Mouse (Mus musculus) neural tube, embryonic 14.5 days (tissue): ENCODE results near the gene Apoc3. TPM values are rescaled to one million over a fixed set of nuclear protein-coding genes. Genes with fewer than 3 reads are reported as not detected.

ENCODE experiments used
- ATAC-seq: fragments of 200-750 bp; cut with Nextera tagmentation; 2 replicates; pipeline ENCODE4 v1.8.0; 2017; ENCODE audit warnings: low read depth, mild to moderate bottlenecking, moderate TSS enrichment, moderate library complexity
- H3K27ac ChIP-seq: fragments of 300-500 bp; sonication (generic); 2 replicates; pipeline ENCODE4 v1.5.1; 2014; ENCODE audit warnings: low read depth, mild to moderate bottlenecking, control low read depth, low read length, moderate library complexity, mixed read lengths
- H3K27me3 ChIP-seq: fragments of 300-500 bp; sonication (generic); 2 replicates; pipeline ENCODE4 v1.6.1; 2014; ENCODE audit warnings: low read length; ENCODE audit not compliant: control insufficient read depth, insufficient read depth
- H3K36me3 ChIP-seq: fragments of 300-500 bp; sonication (generic); 2 replicates; pipeline ENCODE4 v1.6.1; 2014; ENCODE audit warnings: low read length, mixed read lengths; ENCODE audit not compliant: control insufficient read depth, insufficient read depth
- H3K4me1 ChIP-seq: fragments of 300-500 bp; sonication (generic); 2 replicates; pipeline ENCODE4 v1.6.1; 2014; ENCODE audit warnings: low read length; ENCODE audit not compliant: control insufficient read depth, insufficient read depth
- H3K4me2 ChIP-seq: fragments of 300-500 bp; sonication (generic); 2 replicates; pipeline ENCODE4 v1.6.1; 2014; ENCODE audit warnings: mild to moderate bottlenecking, low read depth, low read length, control low read depth
- H3K4me3 ChIP-seq: fragments of 300-500 bp; sonication (generic); 2 replicates; pipeline ENCODE4 v1.5.1; 2014; ENCODE audit warnings: low read depth, low read length, control low read depth, mixed read lengths
- H3K9ac ChIP-seq: fragments of 300-500 bp; sonication (generic); replicated peaks from 2 replicates; pipeline ENCODE4 v1.6.1; 2014; ENCODE audit warnings: low read depth, mild to moderate bottlenecking, control low read depth, low read length, mixed read lengths
- H3K9me3 ChIP-seq: fragments of 300-500 bp; sonication (generic); 2 replicates; pipeline ENCODE4 v1.6.1; 2016; ENCODE audit warnings: low read length; ENCODE audit not compliant: control insufficient read depth
- WGBS: fragments of 180-500 bp; shearing (Covaris S2); extraction: QIAGEN DNeasy Blood & Tissue Kit; methylation state at CpG from one replicate; pipeline ENCODE4 v1.1.7; 2014; 5-methylcytosine and 5-hydroxymethylcytosine counted together
- polyA plus RNA-seq: library from polyadenylated mRNA; unstranded; fragments of >200 nt; fragmentation: Nextera tagmentation; extraction: Ambion mirVana; gene quantifications from 2 replicates; pipeline ENCODE4 v1.2.1, GENCODE M21; 2014

Gene Apoc3
- polyA plus RNA-seq, 1 experiment from 2014 or later = not detected

GRCm38 (mm10) chr9:46207501-46207869, 28.0 kb downstream of the Apoc3 start:
- no peak overlapping the region for H3K9ac ChIP-seq
- no peak overlapping the region for H3K4me3 ChIP-seq
- 92% methylated on average over 6 of the region's 6 CpGs for WGBS
- H3K27me3 ChIP-seq = no peaks in the 10 kb centered on the region
- no peak overlapping the region for H3K4me2 ChIP-seq
- H3K27ac ChIP-seq = no peak overlapping the region
- peaks cover 32% of the 10 kb centered on the region for H3K36me3 ChIP-seq
- H3K9me3 ChIP-seq = no peaks in the 10 kb centered on the region
- no peaks in the 10 kb centered on the region for H3K4me1 ChIP-seq
- no peak for ATAC-seq

GRCm38 (mm10) chr9:46206834-46207500, 28.5 kb downstream of the Apoc3 start:
- no peak for ATAC-seq
- WGBS = 91% methylated on average over 10 of the region's 10 CpGs

GRCm38 (mm10) chr9:46199609-46200008, 35.8 kb downstream of the Apoc3 start:
- H3K36me3 ChIP-seq = peaks cover 16% of the 10 kb centered on the region; the same call in 1 of the 2 replicates

More at GRCm38 (mm10) chr9:46206834-46207500, 28.5 kb downstream of the Apoc3 start:
- no peaks in the 10 kb centered on the region for H3K27me3 ChIP-seq
- H3K9me3 ChIP-seq = no peaks in the 10 kb centered on the region
- H3K4me1 ChIP-seq = no peaks in the 10 kb centered on the region
- no peak overlapping the region for H3K9ac ChIP-seq
- H3K27ac ChIP-seq = no peak overlapping the region
- H3K4me2 ChIP-seq = no peak overlapping the region
- H3K36me3 ChIP-seq = peaks cover 28% of the 10 kb centered on the region
- no peak overlapping the region for H3K4me3 ChIP-seq

GRCm38 (mm10) chr9:46198936-46199335, 36.5 kb downstream of the Apoc3 start:
- Histone ChIP-seq H3K9me3 (no peaks in the 10 kb centered on the region), H3K27me3 (no peaks in the 10 kb centered on the region), H3K4me3 (no peak overlapping the region), H3K4me1 (no peaks in the 10 kb centered on the region), H3K27ac (no peak overlapping the region), H3K9ac (no peak overlapping the region), H3K4me2 (no peak overlapping the region), H3K36me3 (peaks cover 14% of the 10 kb centered on the region; the same call in 1 of the 2 replicates)
- WGBS = 92% methylated on average over 7 of the region's 7 CpGs
- no peak for ATAC-seq

More at GRCm38 (mm10) chr9:46199609-46200008, 35.8 kb downstream of the Apoc3 start:
- H3K4me1 ChIP-seq = no peaks in the 10 kb centered on the region
- H3K27me3 ChIP-seq = no peaks in the 10 kb centered on the region
- no peak overlapping the region for H3K27ac ChIP-seq
- H3K4me3 ChIP-seq = no peak overlapping the region
- H3K4me2 ChIP-seq = no peak overlapping the region
- no peak overlapping the region for H3K9ac ChIP-seq
- ATAC-seq = no peak
- no peaks in the 10 kb centered on the region for H3K9me3 ChIP-seq
- WGBS = 100% methylated on average over 2 of the region's 2 CpGs

GRCm38 (mm10) chr9:46198461-46198860, 37.0 kb downstream of the Apoc3 start:
- Histone ChIP-seq H3K4me3 (no peak overlapping the region), H3K9me3 (no peaks in the 10 kb centered on the region), H3K36me3 (peaks cover 15% of the 10 kb centered on the region; the same call in 1 of the 2 replicates), H3K9ac (no peak overlapping the region), H3K27me3 (no peaks in the 10 kb centered on the region), H3K4me1 (no peaks in the 10 kb centered on the region), H3K27ac (no peak overlapping the region), H3K4me2 (no peak overlapping the region)
- 90% methylated on average over 9 of the region's 9 CpGs for WGBS
- no peak for ATAC-seq

- Histone ChIP-seq H3K4me2 (no peak overlapping the region), H3K9me3 (no peaks in the 10 kb centered on the region), H3K36me3 (peaks cover 15% of the 10 kb centered on the region; the same call in 1 of the 2 replicates), H3K4me3 (no peak overlapping the region), H3K27ac (no peak overlapping the region), H3K9ac (no peak overlapping the region), H3K4me1 (no peaks in the 10 kb centered on the region), H3K27me3 (no peaks in the 10 kb centered on the region)
- no peak for ATAC-seq
- WGBS = 82% methylated on average over 12 of the region's 12 CpGs
These were observed 38.7 kb downstream of the Apoc3 start for GRCm38 (mm10) chr9:46196699-46197169.

- Histone ChIP-seq H3K36me3 (peaks cover 15% of the 10 kb centered on the region; the same call in 1 of the 2 replicates), H3K27ac (no peak overlapping the region), H3K9me3 (no peaks in the 10 kb centered on the region), H3K9ac (no peak overlapping the region), H3K4me1 (no peaks in the 10 kb centered on the region), H3K4me2 (no peak overlapping the region), H3K27me3 (no peaks in the 10 kb centered on the region), H3K4me3 (no peak overlapping the region)
- 76% methylated on average over 9 of the region's 9 CpGs for WGBS
- ATAC-seq = no peak
These were observed 40.6 kb downstream of the Apoc3 start for GRCm38 (mm10) chr9:46194809-46195208.

- Histone ChIP-seq H3K27me3 (no peaks in the 10 kb centered on the region), H3K36me3 (peaks cover 12% of the 10 kb centered on the region; the same call in 1 of the 2 replicates), H3K9me3 (no peaks in the 10 kb centered on the region), H3K4me2 (no peak overlapping the region), H3K4me3 (no peak overlapping the region), H3K9ac (no peak overlapping the region), H3K4me1 (no peaks in the 10 kb centered on the region), H3K27ac (no peak overlapping the region)
- ATAC-seq = no peak
- 74% methylated on average over 6 of the region's 6 CpGs for WGBS
These were observed 42.8 kb downstream of the Apoc3 start for GRCm38 (mm10) chr9:46192642-46193041.

GRCm38 (mm10) chr9:46191644-46192043, 43.8 kb downstream of the Apoc3 start:
- H3K4me1 ChIP-seq = no peaks in the 10 kb centered on the region
- H3K4me3 ChIP-seq = no peak overlapping the region
- no peak overlapping the region for H3K4me2 ChIP-seq
- WGBS = 46% methylated on average over 1 of the region's 1 CpGs
- ATAC-seq = no peak
- no peaks in the 10 kb centered on the region for H3K9me3 ChIP-seq
- no peaks in the 10 kb centered on the region for H3K27me3 ChIP-seq
- peaks cover 12% of the 10 kb centered on the region; the same call in 1 of the 2 replicates for H3K36me3 ChIP-seq
- no peak overlapping the region for H3K9ac ChIP-seq
- H3K27ac ChIP-seq = no peak overlapping the region
